Mouse (Mus musculus) bone marrow macrophage, adult 2 months (primary cell): ENCODE results near the gene Klk1b5. TPM values are rescaled to one million over a fixed set of nuclear protein-coding genes. Genes with fewer than 3 reads are reported as not detected.
"Not testable (repeated sequence)": the region's sequence is repeated elsewhere in the genome, so short reads cannot be mapped to it uniquely, and the experiment has no call there.

Experiments used
- H3K27ac ChIP-seq: 2 replicates; pipeline ENCODE4 v1.5.1; 2012; ENCODE audit warnings: low read depth, low read length; ENCODE audit not compliant: insufficient read depth
- H3K4me1 ChIP-seq: 2 replicates; pipeline ENCODE4 v1.6.1; 2012; ENCODE audit warnings: low read length; ENCODE audit not compliant: control insufficient read depth, insufficient read depth
- H3K4me3 ChIP-seq: 2 replicates; pipeline ENCODE4 v1.5.1; 2012; ENCODE audit warnings: mild to moderate bottlenecking, low read length, moderate library complexity; ENCODE audit not compliant: insufficient read depth
- CTCF ChIP-seq: IDR thresholded peaks from 2 replicates; pipeline ENCODE4 v1.5.1; 2012; ENCODE audit warnings: low read depth, mild to moderate bottlenecking, low read length, moderate library complexity
- POLR2A ChIP-seq: IDR thresholded peaks from 2 replicates; pipeline ENCODE4 v1.6.1; 2012; ENCODE audit warnings: mild to moderate bottlenecking, low read depth, low read length, borderline replicate concordance
- polyA plus RNA-seq: library from polyadenylated mRNA; stranded (reverse); fragments of >200 nt; gene quantifications from 2 replicates; pipeline ENCODE4 v1.2.4, GENCODE M21; 2012; ENCODE audit not compliant: missing spikeins, insufficient read depth, insufficient read length

Klk1b5 gene
- polyA plus RNA-seq, 1 experiment, result not detected

DNA sequence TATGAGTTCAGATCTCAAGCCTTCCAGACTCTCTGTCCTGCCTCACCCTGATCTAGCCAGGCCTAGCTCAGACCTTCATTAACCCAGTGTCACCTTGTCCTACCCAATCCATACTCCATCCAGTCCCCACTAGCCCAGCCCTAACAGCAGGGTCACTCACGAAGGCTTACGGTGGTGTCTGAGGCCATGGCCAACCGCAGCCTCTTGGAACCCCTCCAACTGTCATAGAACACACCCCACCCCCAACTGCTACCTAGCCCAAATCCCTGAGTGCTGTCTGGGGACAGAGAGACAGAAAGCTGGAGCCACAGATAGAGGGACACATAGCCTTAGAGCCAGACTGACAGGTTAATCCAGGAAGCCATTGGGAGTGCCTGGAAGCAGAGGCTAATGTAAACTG lies 20.2 kb downstream of the Klk1b5 start, which contains the start of gene Gm36864:
Gene Gm36864, plus strand, starts transcription at position 269 of the 400 bp plus-strand sequence.
- Histone ChIP-seq H3K4me3 (no peak within 1 kb of the TSS), H3K27ac (no peak within 1 kb of the TSS), H3K4me1 (peaks cover 2% of the 10 kb centered on the region; the same call in 1 of the 2 replicates)
- TF ChIP-seq POLR2A, result no peak
- TF ChIP-seq CTCF, result no peak

DNA sequence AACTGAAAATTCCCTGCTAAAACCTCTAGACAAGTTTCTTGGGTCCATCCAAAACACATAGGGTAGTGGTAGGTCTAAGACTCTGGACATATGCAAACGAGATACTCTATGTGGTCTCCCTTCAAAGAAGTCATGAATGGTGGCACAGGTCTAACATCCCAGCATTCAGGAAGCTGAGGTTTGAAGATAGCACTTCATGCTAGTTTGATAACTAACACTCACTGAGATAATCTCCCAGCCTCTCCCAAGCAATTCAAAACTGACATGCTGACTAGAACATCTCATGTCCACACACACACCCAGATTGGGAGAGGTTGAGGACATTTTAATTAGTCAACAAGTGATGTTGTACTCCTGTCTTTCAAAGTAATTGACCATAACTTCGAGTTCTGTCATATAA lies 24.2 kb downstream of the Klk1b5 start:
- peaks cover 2% of the 10 kb centered on the region; the same call in 1 of the 2 replicates for H3K4me1 ChIP-seq
- no peak for TF ChIP-seq POLR2A
- no peak for TF ChIP-seq CTCF
- no peak overlapping the region for H3K27ac ChIP-seq
- H3K4me3 ChIP-seq, result no peak overlapping the region

DNA sequence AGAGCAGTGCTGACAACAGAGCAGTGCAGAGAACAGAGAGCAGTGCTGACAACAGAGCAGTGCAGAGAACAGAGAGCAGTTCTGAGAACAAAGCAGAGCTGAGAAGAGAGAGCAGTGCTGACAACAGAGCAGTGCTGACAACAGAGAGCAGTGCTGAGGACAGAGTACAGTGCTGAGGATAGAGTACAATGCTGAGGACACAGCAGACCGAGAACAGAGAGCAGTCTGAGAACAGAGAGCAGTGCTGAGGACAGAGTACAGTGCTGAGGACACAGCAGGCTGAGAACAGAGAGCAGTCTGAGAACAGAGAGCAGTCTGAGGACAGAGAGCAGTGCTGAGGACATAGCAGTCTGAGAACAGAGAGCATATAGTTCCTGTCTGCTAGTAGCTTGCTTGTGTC lies 25.0 kb downstream of the Klk1b5 start:
- no peak overlapping the region for H3K27ac ChIP-seq
- no peak overlapping the region for H3K4me3 ChIP-seq
- H3K4me1 ChIP-seq, result peaks cover 7% of the 10 kb centered on the region
- no peak for TF ChIP-seq POLR2A

DNA sequence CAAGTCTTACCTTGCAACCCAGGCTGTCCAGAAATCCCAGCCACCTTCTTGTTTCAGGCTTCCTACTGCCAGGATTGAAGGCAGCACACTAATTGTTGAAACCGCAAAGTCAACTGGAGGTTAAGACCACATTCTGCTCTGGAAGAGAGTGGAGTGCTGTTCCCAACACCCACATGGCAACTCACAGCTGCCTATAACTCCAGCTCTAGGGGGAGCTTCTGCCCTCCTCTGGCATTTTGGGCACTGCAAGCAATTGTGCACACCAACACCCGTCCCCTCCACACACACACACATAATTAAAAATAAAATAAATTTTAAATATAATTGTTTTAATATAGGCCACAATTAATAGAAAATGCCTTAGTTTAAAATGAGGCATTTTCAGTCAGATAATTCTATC lies 25.4 kb downstream of the Klk1b5 start:
- no peak for TF ChIP-seq CTCF
- TF ChIP-seq POLR2A, result no peak
- Histone ChIP-seq H3K4me3 (no peak overlapping the region), H3K27ac (no peak overlapping the region), H3K4me1 (peaks cover 7% of the 10 kb centered on the region)

DNA sequence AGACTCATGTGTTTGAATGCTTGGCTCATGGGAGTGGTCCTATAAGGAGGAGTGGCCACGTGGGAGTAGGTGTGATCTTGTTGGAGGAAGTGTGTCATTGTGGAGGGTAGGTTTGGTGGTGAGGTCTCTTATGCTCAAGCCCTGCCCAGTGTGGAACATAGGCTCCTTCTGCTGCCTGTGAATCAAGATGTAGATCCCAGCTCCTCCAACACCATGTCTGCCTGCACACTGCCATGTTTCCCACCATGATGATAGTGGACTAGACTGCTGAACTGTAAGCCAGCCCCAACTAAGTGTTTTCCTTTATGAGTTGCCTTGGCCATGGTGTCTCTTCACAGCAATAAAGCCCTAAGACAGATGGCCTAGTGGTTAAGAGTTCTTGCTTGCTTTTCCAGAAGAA lies 28.3 kb downstream of the Klk1b5 start:
- Histone ChIP-seq H3K27ac (no peak overlapping the region), H3K4me1 (peaks cover 13% of the 10 kb centered on the region), H3K4me3 (no peak overlapping the region)
- TF ChIP-seq CTCF, result no peak
- no peak for TF ChIP-seq POLR2A

DNA sequence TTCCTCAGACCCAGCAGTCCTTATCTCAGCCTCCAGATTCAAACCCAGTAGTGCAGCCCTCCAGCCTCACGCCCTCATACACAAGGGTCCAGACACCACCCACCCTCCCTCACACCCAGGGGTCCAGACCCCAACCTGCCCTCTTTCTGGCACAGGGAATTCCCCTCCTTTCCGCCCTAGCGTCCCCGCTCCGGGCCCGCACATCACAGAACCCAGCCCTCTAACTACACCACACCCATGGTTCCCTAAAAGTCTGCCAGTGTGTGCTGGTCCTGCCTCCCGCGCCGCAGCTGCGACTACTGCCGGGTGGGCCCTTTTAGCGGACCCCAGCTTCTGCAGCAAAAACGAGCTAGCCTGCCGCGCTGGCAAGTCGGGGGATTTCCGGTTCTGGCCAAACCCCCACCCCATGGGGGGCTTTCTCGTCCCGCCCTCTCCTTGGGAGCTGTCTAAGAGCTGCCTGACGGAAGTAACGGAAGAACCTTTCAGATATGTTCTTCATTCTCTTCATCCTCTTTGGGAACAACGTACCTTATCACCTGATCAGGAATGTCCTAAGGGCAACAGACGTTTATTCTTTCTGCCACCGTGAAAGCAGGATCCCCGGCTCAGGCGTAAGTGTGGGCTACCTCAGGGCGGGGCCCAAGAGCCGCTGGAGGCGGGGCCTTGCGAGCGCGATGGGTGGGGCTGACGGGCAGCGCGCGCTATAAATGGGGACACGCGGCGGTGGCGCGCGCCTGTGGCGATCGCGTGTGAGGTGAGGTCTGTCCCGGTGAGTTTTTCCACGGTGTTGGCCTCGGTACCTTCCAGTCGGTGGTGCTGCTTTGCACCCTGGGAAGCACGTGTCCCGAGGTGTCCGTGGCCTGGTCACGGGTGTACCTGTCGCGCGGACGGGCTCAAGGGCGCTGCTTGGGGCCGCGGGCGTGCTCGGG lies 30.6 kb downstream of the Klk1b5 start, which contains the start of the genes 1700028J19Rik and 2410002F23Rik:
Gene 1700028J19Rik, minus strand, starts transcription at position 641 of the 929 bp plus-strand sequence.
Gene 2410002F23Rik, plus strand, starts transcription at position 668 of the 929 bp plus-strand sequence.
- Histone ChIP-seq H3K4me3 (peak within 1 kb of the TSS; percentile 83), H3K27ac (peak within 1 kb of the TSS; percentile 84), H3K4me1 (peaks cover 19% of the 10 kb centered on the region)
- TF ChIP-seq CTCF (no peak), POLR2A (peak; percentile 93)

DNA sequence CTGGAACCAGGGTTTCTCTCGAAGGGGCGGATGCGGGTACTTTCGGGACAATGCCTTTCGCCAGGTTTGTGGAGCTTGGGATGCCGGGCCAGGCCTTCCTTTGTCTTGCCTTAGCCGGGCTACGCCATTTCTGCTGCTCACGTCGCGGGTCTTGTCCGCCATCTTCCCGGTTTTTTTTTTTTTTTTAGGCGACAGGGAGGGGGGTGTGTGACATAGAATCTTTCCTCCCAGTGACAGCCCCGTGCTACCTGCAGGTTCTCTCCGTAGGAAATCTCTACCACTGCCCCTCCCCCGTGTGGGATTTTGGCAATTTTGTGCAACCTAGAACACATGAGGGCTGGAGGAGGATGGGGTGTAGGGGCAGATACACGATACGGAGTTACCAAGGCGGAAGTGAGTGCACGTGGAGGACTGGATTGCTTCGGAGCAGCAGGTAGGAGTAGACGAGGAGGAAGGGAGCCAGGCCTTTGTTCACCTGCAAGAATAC lies 31.3 kb downstream of the Klk1b5 start:
- TF ChIP-seq CTCF (no peak), POLR2A (no peak)
- Histone ChIP-seq H3K4me3 (peak overlapping the region; percentile 83), H3K27ac (peak overlapping the region; percentile 50), H3K4me1 (peaks cover 19% of the 10 kb centered on the region)

DNA sequence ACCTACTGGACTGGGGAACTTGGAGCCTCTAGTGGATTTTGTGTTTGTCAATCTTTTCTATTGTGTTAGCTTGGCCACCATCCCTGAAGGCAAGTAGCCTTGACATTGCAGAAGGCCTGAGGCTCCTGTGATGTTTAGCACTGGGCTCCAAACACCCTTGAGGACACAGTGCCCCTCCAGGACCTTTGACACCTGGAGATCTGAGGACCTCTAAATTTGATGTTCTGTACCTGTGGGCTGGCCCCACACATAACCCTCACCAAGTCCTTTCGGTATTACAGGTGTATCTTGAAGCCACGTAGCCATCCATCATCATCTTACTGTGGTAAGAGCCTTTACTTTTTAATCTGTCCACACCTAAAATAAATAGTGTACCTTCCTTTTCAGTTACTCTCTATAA lies 32.2 kb downstream of the Klk1b5 start:
- Histone ChIP-seq H3K27ac (no peak overlapping the region), H3K4me1 (peaks cover 19% of the 10 kb centered on the region), H3K4me3 (peak overlapping the region; percentile 54)
- TF ChIP-seq POLR2A (no peak), CTCF (no peak)

DNA sequence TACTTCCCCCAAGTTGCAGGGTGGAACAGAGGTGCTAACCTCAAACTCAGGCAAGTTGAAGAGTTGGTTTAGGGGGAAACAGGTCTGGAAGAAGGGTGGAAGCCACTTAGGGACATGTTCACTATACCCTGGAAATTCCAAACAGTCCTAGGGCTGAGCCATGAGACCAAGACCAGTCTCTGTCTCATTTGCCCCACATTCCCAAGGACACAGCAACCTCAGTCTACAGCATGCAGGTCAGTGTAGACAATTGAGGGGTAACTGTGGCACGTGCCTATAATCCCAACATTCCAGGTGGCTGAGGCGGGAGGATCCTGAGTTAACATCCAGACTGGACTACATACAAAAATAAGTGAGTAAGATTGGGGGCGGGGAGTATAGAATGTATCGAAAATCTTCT lies 33.5 kb downstream of the Klk1b5 start:
- peaks cover 19% of the 10 kb centered on the region for H3K4me1 ChIP-seq
- TF ChIP-seq CTCF, result no peak
- no peak for TF ChIP-seq POLR2A
- H3K4me3 ChIP-seq, result no peak overlapping the region
- H3K27ac ChIP-seq, result no peak overlapping the region

DNA sequence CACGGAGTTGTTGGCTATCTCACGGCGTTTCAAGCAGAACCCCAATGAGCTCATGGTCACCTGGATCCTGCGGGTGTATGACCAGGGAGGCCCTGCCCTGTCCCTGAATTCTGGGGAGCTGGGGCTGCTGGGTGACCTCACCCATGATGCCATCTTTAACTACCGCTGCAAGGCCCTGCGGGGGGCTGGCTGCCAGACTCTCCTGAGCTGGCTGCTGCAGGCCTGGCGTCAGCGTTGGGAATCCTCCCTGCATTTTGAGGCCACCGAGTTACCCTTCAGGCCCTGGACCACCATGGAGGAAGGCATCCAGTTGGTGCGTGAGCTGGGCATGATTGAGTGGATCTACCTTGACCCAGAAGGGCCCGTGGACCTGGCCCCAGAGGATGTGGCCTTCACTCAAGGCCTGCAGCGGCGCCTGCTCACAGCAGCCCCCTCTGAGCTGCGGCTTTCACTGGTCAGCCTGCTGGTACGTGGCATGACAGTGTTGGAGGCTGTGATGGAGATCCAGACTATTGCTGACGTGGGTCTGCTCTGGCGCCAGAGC lies 35.1 kb downstream of the Klk1b5 start:
- peaks cover 13% of the 10 kb centered on the region for H3K4me1 ChIP-seq
- H3K27ac ChIP-seq, H3K4me3 ChIP-seq: not testable (repeated sequence)

DNA sequence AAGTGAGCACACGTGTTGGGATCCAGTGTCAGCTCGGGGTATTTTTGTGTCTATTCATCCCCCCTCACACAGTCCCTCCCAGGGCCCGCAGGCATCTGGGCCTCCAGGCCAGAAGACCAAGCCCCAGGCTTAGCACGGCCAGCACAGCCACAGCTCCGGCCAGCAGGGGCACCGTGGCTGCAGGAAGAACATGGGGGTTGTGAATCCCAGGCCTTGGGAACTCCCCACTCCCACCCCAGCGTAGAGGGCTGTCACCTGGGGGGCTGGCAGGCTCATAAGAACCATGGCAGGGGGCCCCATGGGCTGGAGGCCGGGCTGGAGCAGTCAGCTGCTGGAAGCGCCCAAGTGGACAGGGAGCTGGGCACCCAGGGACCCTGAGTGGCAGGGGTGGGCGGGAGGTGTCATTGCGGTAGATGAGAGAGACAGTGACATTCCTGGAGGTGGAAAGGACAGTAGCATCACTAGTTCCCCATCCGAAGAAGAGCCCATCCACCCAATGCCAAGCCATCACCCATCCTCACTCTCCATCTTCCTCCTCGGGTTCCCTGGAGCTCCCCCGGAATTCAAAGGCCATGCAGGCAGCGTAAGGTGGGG lies 37.4 kb downstream of the Klk1b5 start:
- Histone ChIP-seq H3K4me3 (no peak overlapping the region), H3K27ac (no peak overlapping the region), H3K4me1 (peaks cover 9% of the 10 kb centered on the region)
- no peak for TF ChIP-seq CTCF
- no peak for TF ChIP-seq POLR2A
